Mouse (Mus musculus) myocyte (in vitro differentiated cells): ENCODE measurements around the gene Tpsab1. TPM values are rescaled to one million over a fixed set of nuclear protein-coding genes. Genes with fewer than 3 reads are reported as not detected.

ENCODE experiments used
- H3K27me3 ChIP-seq: one replicate; pipeline ENCODE4 v1.6.1; 2011; ENCODE audit not compliant: control insufficient read depth, insufficient read depth, insufficient read length
- H3K36me3 ChIP-seq: one replicate; pipeline ENCODE4 v1.6.1; 2011; ENCODE audit not compliant: control insufficient read depth, insufficient read depth
- H3K4me2 ChIP-seq: one replicate; pipeline ENCODE4 v1.6.1; 2011; ENCODE audit warnings: low read depth, control low read depth
- H3K4me3 ChIP-seq: one replicate; pipeline ENCODE4 v1.5.1; 2011; ENCODE audit warnings: mild to moderate bottlenecking, control low read depth, moderate library complexity
- H3K79me2 ChIP-seq: one replicate; pipeline ENCODE4 v1.6.1; 2011; ENCODE audit not compliant: control insufficient read depth, insufficient read depth
- H3ac ChIP-seq: one replicate; pipeline ENCODE4 v1.6.1; 2011; ENCODE audit not compliant: control insufficient read depth, insufficient read length
- CEBPB ChIP-seq: IDR thresholded peaks from 2 replicates; pipeline ENCODE4 v1.6.1; 2011; ENCODE audit warnings: mild to moderate bottlenecking, moderate library complexity; ENCODE audit not compliant: poor library complexity, insufficient read depth, severe bottlenecking
- E2F4 ChIP-seq: IDR thresholded peaks from one replicate; pipeline ENCODE4 v1.6.1; 2011; ENCODE audit warnings: mild to moderate bottlenecking, control low read depth, moderate library complexity; ENCODE audit not compliant: insufficient read depth
- MAX ChIP-seq: IDR thresholded peaks from one replicate; pipeline ENCODE4 v1.6.1; 2011; ENCODE audit warnings: low read depth, mild to moderate bottlenecking, control low read depth
- MYOD1 ChIP-seq, 3 experiments: IDR thresholded peaks; one replicate each; pipeline ENCODE4 v1.6.1; 2011; ENCODE audit warnings: control low read depth in 2 of 3, low read depth in 2 of 3, mild to moderate bottlenecking in 2 of 3, moderate library complexity in 1 of 3; ENCODE audit not compliant: insufficient read length in 2 of 3, control insufficient read depth in 1 of 3
- MYOG ChIP-seq, 3 experiments: IDR thresholded peaks; one replicate each; pipeline ENCODE4 v1.6.1; 2011; ENCODE audit warnings: control low read depth in 2 of 3, low read depth in 2 of 3, mild to moderate bottlenecking in 2 of 3; ENCODE audit not compliant: insufficient read length in 2 of 3, control insufficient read depth in 1 of 3, insufficient read depth in 1 of 3
- POLR2A ChIP-seq: IDR thresholded peaks from one replicate; pipeline ENCODE4 v1.6.1; 2011; ENCODE audit warnings: low read depth, mild to moderate bottlenecking, control low read depth, moderate library complexity; ENCODE audit not compliant: insufficient read length
- POLR2AphosphoS2 ChIP-seq: IDR thresholded peaks from one replicate; pipeline ENCODE4 v1.6.1; 2011; ENCODE audit warnings: low read depth, control low read depth; ENCODE audit not compliant: insufficient read length
- REST ChIP-seq: IDR thresholded peaks from one replicate; pipeline ENCODE4 v1.6.1; 2011; ENCODE audit warnings: mild to moderate bottlenecking, control low read depth, moderate library complexity; ENCODE audit not compliant: insufficient read depth, insufficient read length
- SRF ChIP-seq: IDR thresholded peaks from one replicate; pipeline ENCODE4 v1.6.1; 2011; ENCODE audit warnings: low read depth; ENCODE audit not compliant: control insufficient read depth, insufficient read length
- TCF12 ChIP-seq: IDR thresholded peaks from one replicate; pipeline ENCODE4 v1.6.1; 2011; ENCODE audit warnings: mild to moderate bottlenecking, control low read depth; ENCODE audit not compliant: poor library complexity, insufficient read depth, severe bottlenecking
- TCF3 ChIP-seq: IDR thresholded peaks from one replicate; pipeline ENCODE4 v1.6.1; 2011; ENCODE audit warnings: low read depth, control low read depth; ENCODE audit not compliant: insufficient read length
- USF1 ChIP-seq: IDR thresholded peaks from one replicate; pipeline ENCODE4 v1.6.1; 2011; ENCODE audit warnings: low read depth, mild to moderate bottlenecking, control low read depth, moderate library complexity
- polyA plus RNA-seq: library from polyadenylated mRNA; unstranded; fragments of >200 nt; fragmentation: generic; extraction: Trizol; gene quantifications from one replicate; pipeline ENCODE4 v1.2.1, GENCODE M21; 2012; ENCODE audit warnings: missing spikeins

Tpsab1 gene
- polyA plus RNA-seq, 1 experiment, result 0.47 TPM

DNA sequence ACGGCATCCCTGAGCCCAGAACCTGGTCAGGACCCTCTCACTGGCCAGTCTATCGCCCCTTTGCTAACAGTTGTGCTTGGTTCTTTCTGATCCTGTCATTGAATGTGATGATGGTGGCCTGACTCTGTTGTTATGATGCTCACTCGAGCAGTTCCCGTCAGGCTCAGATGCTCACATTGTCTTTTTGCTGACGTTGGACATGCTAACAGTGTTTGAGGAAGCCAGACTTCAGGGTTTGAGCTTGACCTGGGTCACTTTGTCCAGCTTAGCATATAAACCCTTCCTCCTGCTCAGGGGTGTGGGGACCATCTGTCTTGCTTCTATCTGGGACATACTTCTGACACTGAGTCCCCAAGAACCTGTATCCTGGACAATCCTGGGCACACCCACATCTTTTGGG is 27.0 kb downstream of the Tpsab1 start, which contains the start of gene Prss29:
Gene Prss29, plus strand, starts transcription at position 301 of the 400 bp plus-strand sequence.
- Histone ChIP-seq H3K4me3 (no peak within 1 kb of the TSS), H3ac (no peak within 1 kb of the TSS), H3K27me3 (peaks cover 59% of the 10 kb centered on the region), H3K79me2 (no peaks in the 10 kb centered on the region), H3K36me3 (no peaks in the 10 kb centered on the region), H3K4me2 (no peak within 1 kb of the TSS)
- no peak for TF ChIP-seq POLR2AphosphoS2

DNA sequence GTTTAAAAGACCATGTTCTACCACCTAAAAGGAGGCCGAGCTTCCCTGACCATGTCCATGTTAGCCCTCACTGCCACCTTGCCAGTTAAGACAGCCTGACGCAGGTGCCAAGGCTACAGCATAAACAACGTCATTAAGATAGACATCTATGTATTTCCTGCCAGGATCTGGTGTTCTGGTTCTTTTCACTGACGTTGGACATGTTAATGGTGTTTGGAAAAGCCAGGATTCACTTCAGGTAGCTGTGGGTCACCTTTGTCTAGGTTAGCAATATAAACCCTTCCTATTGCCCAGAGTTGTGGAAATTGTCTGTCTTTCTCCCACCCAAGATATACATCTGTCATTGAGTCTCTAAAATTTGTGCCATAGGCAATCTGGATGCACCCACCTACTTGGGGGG is 37.0 kb downstream of the Tpsab1 start, which contains the start of gene Prss28:
Gene Prss28, plus strand, starts transcription at position 301 of the 400 bp plus-strand sequence.
- TF ChIP-seq TCF12 (no peak), MAX (no peak), POLR2A (no peak), CEBPB (no peak), E2F4 (no peak), REST (no peak), SRF (no peak), MYOD1 (IDR thresholded peaks at IDR 0.05; ENCODE audit: control insufficient read depth in 1 of 3, insufficient read length in 2 of 3, low read depth in 2 of 3) (no peak), POLR2AphosphoS2 (no peak), MYOG (IDR thresholded peaks at IDR 0.05; ENCODE audit: control insufficient read depth in 1 of 3, insufficient read depth in 1 of 3, insufficient read length in 2 of 3, low read depth in 2 of 3) (no peak), TCF3 (no peak), USF1 (no peak)
- Histone ChIP-seq H3K79me2 (no peaks in the 10 kb centered on the region), H3K4me3 (no peak within 1 kb of the TSS), H3K4me2 (no peak within 1 kb of the TSS), H3K27me3 (peaks cover 39% of the 10 kb centered on the region), H3K36me3 (no peaks in the 10 kb centered on the region), H3ac (no peak within 1 kb of the TSS)

DNA sequence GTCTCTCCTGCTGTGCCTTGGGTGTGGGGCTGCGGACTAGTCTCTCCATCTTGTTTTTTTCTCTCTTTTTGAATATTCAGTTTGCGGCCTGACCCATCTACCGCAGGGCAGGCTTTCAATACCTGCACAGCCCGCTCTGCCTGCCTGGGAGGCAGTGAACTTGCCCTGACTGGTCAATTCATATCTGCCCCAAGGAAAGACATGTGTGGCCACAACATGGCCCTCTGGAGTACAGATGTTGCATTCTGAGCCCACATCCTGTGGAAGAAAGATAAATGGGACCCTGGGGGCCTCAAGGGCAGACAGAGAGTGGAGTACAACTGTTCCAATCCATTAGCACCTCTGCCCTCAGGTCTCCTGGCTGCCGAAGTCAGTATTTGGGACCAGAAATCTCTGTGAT is 47.3 kb downstream of the Tpsab1 start, which contains the start of gene Prss34:
Gene Prss34, plus strand, starts transcription at position 301 of the 400 bp plus-strand sequence.
- Histone ChIP-seq H3K4me3 (no peak within 1 kb of the TSS), H3K79me2 (no peaks in the 10 kb centered on the region), H3K27me3 (peaks cover 50% of the 10 kb centered on the region), H3K4me2 (no peak within 1 kb of the TSS), H3K36me3 (no peaks in the 10 kb centered on the region), H3ac (no peak within 1 kb of the TSS)
- TF ChIP-seq POLR2AphosphoS2 (no peak), E2F4 (no peak), REST (no peak), MYOD1 (IDR thresholded peaks at IDR 0.05; ENCODE audit: control insufficient read depth in 1 of 3, insufficient read length in 2 of 3, low read depth in 2 of 3) (no peak)

DNA sequence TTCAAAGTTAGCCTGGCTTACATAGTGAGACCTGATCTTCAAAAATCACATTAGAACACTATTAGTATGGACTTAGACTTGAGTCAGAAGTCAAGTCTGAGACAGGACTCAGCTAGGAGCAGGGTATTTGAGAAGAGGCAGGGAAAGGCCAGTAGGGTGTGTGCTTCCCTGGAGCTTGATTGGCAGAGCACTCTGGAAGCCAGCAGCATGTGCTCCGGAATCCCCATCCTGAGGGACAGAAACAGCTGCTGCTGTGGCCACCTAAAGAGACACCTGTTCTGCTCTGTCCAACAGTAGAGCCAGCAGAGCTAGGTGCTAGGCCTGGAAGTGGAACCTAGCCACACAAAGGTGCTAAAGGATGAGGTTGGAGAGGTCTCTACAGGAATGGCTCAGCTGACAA is 51.3 kb downstream of the Tpsab1 start:
- H3K4me3 ChIP-seq, result no peak overlapping the region
- H3ac ChIP-seq, result no peak overlapping the region
- no peak overlapping the region for H3K4me2 ChIP-seq
- TF ChIP-seq MYOG (IDR thresholded peaks at IDR 0.05; ENCODE audit: control insufficient read depth in 1 of 3, insufficient read depth in 1 of 3, insufficient read length in 2 of 3, low read depth in 2 of 3), result peak in 1 of 3 experiments; percentile 44
- TF ChIP-seq MYOD1 (IDR thresholded peaks at IDR 0.05; ENCODE audit: control insufficient read depth in 1 of 3, insufficient read length in 2 of 3, low read depth in 2 of 3), result peak in 2 of 3 experiments; percentile 75 to 77
- TF ChIP-seq POLR2AphosphoS2, result no peak
- no peak for TF ChIP-seq E2F4
- TF ChIP-seq MAX, result no peak
- TF ChIP-seq TCF3, result no peak
- no peak for TF ChIP-seq CEBPB
- no peak for TF ChIP-seq POLR2A
- no peak for TF ChIP-seq REST
- no peak for TF ChIP-seq TCF12
- TF ChIP-seq SRF, result no peak
- no peak for TF ChIP-seq USF1
- no peaks in the 10 kb centered on the region for H3K36me3 ChIP-seq
- no peaks in the 10 kb centered on the region for H3K79me2 ChIP-seq
- peaks cover 40% of the 10 kb centered on the region for H3K27me3 ChIP-seq

DNA sequence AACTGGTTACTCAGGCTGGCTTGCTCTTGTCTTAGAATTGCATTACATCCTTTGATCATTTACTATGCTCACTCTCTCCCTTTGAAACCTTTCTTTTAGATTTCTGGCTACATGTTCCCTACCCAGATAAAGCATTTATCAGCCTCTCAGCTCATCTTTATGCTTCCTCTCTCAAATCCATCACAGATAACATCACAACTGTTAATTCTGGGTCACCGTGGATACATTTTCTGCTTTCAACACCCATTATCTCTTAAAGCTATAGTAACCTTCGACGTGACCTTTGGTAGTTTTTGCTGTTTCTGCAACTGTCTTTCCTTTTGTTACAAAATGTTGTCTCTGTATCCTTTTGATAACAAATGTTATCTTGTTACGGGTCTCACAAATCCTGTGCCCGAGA is 51.9 kb downstream of the Tpsab1 start:
- Histone ChIP-seq H3ac (no peak overlapping the region), H3K79me2 (no peaks in the 10 kb centered on the region)
- TF ChIP-seq MYOD1 (IDR thresholded peaks at IDR 0.05; ENCODE audit: control insufficient read depth in 1 of 3, insufficient read length in 2 of 3, low read depth in 2 of 3) (no peak), CEBPB (no peak), MAX (no peak), POLR2A (no peak), E2F4 (no peak), TCF3 (no peak), SRF (no peak), POLR2AphosphoS2 (no peak), TCF12 (no peak), REST (no peak), MYOG (IDR thresholded peaks at IDR 0.05; ENCODE audit: control insufficient read depth in 1 of 3, insufficient read depth in 1 of 3, insufficient read length in 2 of 3, low read depth in 2 of 3) (no peak), USF1 (no peak)

More for the DNA sequence above, 51.9 kb downstream of the Tpsab1 start:
- peaks cover 33% of the 10 kb centered on the region for H3K27me3 ChIP-seq
- no peaks in the 10 kb centered on the region for H3K36me3 ChIP-seq
- no peak overlapping the region for H3K4me2 ChIP-seq
- H3K4me3 ChIP-seq, result no peak overlapping the region

Other genes with a start within 250 kb of the Tpsab1 start
- gene Telo2, start 229.6 kb downstream of the Tpsab1 start, polyA plus RNA-seq, result 14.4 TPM
- gene Ptx4, start 224.8 kb downstream of the Tpsab1 start, polyA plus RNA-seq, result not detected
- gene Clcn7, start 212.2 kb downstream of the Tpsab1 start, polyA plus RNA-seq, result 22.9 TPM
- not detected for gene Ccdc154, start 183.1 kb downstream of the Tpsab1 start, polyA plus RNA-seq
- not detected for gene Gm38655, start 170.1 kb downstream of the Tpsab1 start, polyA plus RNA-seq
- 13.7 TPM for gene BC003965, start 161.0 kb downstream of the Tpsab1 start, polyA plus RNA-seq
- gene Unkl, start 157.2 kb downstream of the Tpsab1 start, polyA plus RNA-seq, result 1.9 TPM
- 26.5 TPM for gene Gnptg, start 105.4 kb downstream of the Tpsab1 start, polyA plus RNA-seq
- 44.7 TPM for gene Tsr3, start 105.4 kb downstream of the Tpsab1 start, polyA plus RNA-seq
- gene Baiap3, start 89.2 kb downstream of the Tpsab1 start, polyA plus RNA-seq, result 0.01 TPM
- gene Ube2i, start 70.9 kb downstream of the Tpsab1 start, polyA plus RNA-seq, result 246 TPM
- gene Prss34, start 47.2 kb downstream of the Tpsab1 start, polyA plus RNA-seq, result not detected
- not detected for gene Prss28, start 36.9 kb downstream of the Tpsab1 start, polyA plus RNA-seq
- gene Prss29, start 26.9 kb downstream of the Tpsab1 start, polyA plus RNA-seq, result not detected
- not detected for gene Tpsb2, start 20.7 kb upstream of the Tpsab1 start, polyA plus RNA-seq
- gene Tpsg1, start 23.7 kb upstream of the Tpsab1 start, polyA plus RNA-seq, result not detected
- gene Cacna1h, start 88.2 kb upstream of the Tpsab1 start, polyA plus RNA-seq, result 0.12 TPM
- gene Tekt4, start 109.1 kb upstream of the Tpsab1 start, polyA plus RNA-seq, result not detected
- gene Sstr5, start 151.7 kb upstream of the Tpsab1 start, polyA plus RNA-seq, result not detected
- gene Sox8, start 225.1 kb upstream of the Tpsab1 start, polyA plus RNA-seq, result 14.3 TPM
- gene Lmf1, start 233.5 kb upstream of the Tpsab1 start, polyA plus RNA-seq, result 36.3 TPM